Mouse (Mus musculus) telencephalon, adult 2 months (tissue): ENCODE data around the gene Ube2t.

Experiments used
- DNase-seq: peaks from one replicate; pipeline ENCODE4 v3.0.0-alpha.2; 2011; ENCODE audit warnings: low read depth, low spot score

Gene Ube2t

GRCm38 (mm10) chr1:134995437-134995836, 33.1 kb downstream of the Ube2t start:
- no peak for DNase-seq

DNA sequence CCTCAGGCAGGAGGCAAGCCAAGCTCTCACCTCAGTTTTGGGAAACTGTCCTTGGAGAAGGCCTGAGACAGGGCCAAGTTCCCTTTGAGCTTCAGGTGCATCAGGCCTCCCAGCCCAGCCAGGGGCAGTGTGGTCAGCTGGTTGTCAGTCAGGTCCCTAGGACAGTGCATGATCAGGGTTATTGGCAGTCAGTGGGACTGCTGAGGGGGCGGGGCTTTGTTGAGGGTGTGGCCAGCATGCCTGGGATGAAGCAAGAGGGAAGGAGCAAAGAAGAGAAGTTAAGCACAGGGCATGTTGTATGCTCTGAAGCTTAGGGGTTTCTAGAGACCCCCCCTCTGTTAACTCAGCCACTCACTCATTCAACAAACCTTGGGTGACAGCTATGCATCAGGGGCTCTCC, 33.6 kb downstream of the Ube2t start:
- DNase-seq: no peak

DNA sequence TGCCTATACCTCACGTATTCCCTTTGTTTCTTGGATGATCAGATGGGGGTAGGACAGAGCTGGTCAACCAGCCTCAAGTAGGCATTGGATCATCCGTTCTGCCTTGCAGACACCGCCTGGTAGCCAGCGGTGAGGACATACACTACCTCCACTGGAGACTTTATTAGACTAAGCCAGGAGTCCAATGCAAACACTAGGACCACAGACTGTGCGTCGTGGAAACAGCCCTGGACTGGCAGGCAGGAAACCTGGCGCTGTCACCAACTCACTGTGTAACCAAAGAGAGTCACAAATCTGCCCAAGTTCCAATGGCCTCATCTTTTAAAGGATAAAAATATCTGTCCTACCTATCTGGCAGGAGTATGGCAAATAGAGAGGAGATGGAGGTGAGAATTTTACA, 34.1 kb downstream of the Ube2t start:
- no peak for DNase-seq

DNA sequence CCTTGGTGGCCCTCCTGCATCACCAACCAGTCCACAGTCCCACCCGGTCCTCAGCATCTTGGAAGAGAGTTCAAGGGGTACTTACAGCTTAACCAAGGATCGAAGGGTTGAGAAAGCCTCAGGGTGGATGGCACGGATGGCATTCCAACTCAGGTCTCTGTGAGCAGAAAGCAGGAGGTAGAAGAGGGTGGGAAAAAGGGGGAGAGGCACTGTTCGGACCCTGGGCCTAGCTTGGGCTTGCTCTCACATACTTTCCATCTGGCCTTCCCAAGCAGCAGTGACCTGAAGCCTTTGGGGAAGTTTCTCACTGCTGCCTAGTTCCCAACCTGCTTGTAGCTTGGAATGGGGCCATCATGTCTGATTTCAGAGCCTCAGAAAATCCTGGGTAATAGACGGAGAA, 35.2 kb downstream of the Ube2t start:
- no peak for DNase-seq

DNA sequence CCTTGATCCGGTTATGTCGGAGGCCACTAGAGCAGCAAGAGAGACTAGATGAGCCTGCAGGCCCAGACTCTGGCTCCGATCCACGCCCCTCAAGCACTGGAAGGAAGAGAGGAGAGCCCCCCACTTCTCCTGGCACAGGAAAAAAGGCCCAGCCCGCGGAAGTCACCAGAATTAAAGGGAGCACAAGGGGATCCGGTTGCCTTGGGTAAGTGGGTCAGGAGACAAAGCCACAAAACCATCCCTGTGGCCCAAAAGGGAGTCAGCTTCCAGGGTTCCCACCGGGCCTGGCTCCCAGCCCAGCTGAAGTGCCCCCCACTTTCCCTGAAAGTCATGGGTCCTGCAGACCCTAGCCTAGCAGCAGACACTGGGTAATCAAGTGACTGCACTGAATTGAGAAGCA, 35.9 kb downstream of the Ube2t start:
- DNase-seq: no peak

- no peak for DNase-seq
These were observed 38.2 kb downstream of the Ube2t start for GRCm38 (mm10) chr1:135000527-135000926.

GRCm38 (mm10) chr1:135003346-135003745, 41.0 kb downstream of the Ube2t start:
- no peak for DNase-seq

- peak; percentile 50 for DNase-seq
These were observed 43.3 kb downstream of the Ube2t start for GRCm38 (mm10) chr1:135005696-135006095.

DNA sequence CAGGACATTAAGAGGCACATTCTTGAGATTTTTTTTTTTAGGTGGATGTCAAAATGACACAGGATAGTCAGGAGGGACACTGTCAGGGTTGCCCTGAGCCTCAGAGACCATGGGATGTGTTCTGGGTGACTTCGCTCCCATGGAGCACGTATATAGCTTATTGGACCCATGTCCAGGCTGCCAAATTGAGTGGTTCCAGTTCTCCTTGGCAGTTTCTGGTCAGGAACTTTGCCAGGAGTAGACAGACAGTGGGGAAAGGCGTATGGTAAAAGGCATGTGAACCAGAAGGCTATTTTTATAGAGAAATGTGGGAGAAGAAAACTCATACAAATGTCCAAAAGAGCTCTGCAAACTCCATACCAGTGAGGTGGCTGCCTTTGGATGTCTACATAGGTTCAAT, 47.5 kb downstream of the Ube2t start:
- no peak for DNase-seq

- peak; percentile 33 for DNase-seq
These were observed 49.5 kb downstream of the Ube2t start for GRCm38 (mm10) chr1:135011912-135012311.

DNA sequence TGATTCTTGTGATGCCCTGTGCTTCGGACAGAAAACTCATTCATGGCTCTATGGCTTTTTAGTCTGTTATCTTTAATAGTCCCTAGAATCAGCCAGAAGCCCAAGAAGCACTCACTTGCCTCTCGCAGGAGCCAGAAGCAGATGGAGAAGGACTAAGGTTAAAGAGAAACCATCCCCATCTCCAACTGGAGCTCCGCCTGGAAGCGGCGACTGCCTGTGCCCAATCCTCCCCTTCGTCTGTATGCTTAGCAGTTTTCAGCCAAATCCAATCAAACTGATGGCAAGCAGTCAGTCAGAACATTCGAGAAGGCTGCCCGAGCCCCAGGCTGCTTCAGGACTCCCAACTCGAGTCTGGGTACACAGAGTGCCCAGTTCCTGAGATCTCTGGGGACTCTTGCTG, 50.1 kb downstream of the Ube2t start:
- no peak for DNase-seq

GRCm38 (mm10) chr1:135014921-135015445, 52.6 kb downstream of the Ube2t start:
- DNase-seq: no peak

DNA sequence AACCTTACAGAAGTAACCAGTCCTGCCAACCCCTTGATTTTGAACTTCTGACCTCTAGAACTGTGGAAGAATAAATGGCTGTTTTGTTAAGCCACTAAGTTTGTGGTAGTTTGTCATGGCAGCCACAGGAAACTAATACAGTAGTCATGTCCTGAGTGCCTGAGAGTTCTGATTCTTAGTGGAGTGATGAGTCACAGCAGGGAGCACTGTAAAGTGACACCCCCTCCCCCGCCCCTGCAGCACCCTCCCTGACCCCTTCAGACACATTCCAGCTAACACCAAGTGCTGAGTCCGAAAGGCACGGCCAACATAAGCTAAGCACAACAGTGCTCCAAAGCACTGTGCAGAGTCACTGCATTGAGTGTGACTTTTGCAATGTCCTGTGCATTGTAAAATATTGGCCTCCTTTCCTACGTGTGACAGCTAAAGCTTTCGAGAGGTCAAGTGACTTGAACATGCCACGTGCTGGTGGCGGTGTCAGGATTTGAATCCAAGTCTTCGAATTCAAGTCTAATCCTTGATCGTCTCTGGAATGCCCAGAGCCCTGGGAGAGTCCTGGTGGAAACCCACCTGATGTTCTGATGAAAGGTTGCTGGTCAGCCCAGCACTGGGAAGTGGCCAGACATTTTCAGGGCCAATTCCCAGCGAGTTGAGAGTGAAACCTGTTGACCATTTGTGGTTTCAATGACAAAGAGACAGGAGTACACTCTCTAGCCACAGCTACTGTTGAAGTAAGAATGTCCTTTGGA, 54.7 kb downstream of the Ube2t start:
- DNase-seq: no peak

- DNase-seq: no peak
These were observed 55.3 kb downstream of the Ube2t start for GRCm38 (mm10) chr1:135017656-135018015.

DNA sequence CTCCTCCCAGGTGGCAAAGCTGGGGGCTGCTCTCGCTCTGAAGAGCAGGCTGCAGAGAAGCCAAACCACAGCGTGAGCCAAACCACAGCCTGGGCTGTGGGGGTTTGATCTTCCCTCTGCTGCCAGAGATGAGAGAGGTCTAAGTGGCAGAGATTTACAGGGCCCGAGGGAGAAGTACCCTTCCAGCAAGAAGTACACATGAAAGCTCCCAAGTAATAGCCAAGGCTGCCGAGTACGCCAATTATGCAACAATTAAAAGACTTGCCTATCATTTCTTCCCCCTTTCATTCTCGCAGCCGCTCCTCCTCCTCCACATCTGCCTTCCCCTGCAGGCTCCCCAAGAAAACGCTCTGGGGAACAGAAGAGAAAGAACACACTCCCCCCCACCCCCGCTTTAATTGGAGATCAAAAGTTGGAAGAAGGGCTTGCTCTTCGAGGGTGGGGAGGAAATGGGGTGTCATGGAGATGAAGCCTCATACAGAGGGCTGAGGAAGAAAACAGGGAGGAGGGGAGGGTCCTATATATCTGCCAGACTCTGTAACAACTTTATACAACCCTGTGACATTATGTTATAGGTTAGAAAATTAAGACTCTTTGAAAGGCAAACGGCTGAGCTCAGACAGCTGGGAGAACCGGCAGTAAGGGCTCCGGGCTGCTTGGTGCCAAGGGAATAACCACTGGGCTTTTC, 56.9 kb downstream of the Ube2t start:
- DNase-seq: peak; percentile 40

- DNase-seq: no peak
These were observed 57.4 kb downstream of the Ube2t start for GRCm38 (mm10) chr1:135019775-135020167.

GRCm38 (mm10) chr1:135020281-135020940, 58.0 kb downstream of the Ube2t start:
- DNase-seq: no peak

- no peak for DNase-seq
These were observed 58.6 kb downstream of the Ube2t start for GRCm38 (mm10) chr1:135020970-135021369.

DNA sequence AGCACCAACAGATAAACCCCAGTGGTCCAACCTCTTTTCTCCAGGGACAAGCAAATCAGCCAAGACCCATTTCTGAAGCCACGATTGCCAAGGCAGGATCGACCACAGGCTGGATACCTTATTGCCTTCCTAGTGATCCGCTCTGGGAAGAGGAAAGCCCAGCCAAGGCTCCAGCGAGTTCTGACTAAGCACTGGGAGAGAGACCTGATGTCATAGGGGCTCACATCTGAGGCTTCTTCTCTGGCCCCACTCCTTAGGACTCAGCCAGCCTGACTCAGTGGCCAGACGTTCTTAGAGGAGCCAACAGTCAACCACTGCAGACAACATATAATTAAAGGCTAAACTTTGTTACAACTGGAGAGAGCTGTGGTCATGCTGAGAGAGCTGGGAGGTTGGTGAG, 59.6 kb downstream of the Ube2t start:
- DNase-seq: no peak

- no peak for DNase-seq
These were observed 61.2 kb downstream of the Ube2t start for GRCm38 (mm10) chr1:135023583-135023982.
